Mouse (Mus musculus): ENCODE measurements around the gene Hoxb7. TPM values are rescaled to one million over a fixed set of nuclear protein-coding genes. Genes with fewer than 3 reads are reported as not detected.

Gene Hoxb7
- 0.42 TPM for polyA plus RNA-seq (2014; fragmentation: Illumina TruSeq; extraction: RNeasy Lipid Tissue Mini Kit (QIAGEN cat#74804); ENCODE audit: low read depth, low replicate concordance)

DNA sequence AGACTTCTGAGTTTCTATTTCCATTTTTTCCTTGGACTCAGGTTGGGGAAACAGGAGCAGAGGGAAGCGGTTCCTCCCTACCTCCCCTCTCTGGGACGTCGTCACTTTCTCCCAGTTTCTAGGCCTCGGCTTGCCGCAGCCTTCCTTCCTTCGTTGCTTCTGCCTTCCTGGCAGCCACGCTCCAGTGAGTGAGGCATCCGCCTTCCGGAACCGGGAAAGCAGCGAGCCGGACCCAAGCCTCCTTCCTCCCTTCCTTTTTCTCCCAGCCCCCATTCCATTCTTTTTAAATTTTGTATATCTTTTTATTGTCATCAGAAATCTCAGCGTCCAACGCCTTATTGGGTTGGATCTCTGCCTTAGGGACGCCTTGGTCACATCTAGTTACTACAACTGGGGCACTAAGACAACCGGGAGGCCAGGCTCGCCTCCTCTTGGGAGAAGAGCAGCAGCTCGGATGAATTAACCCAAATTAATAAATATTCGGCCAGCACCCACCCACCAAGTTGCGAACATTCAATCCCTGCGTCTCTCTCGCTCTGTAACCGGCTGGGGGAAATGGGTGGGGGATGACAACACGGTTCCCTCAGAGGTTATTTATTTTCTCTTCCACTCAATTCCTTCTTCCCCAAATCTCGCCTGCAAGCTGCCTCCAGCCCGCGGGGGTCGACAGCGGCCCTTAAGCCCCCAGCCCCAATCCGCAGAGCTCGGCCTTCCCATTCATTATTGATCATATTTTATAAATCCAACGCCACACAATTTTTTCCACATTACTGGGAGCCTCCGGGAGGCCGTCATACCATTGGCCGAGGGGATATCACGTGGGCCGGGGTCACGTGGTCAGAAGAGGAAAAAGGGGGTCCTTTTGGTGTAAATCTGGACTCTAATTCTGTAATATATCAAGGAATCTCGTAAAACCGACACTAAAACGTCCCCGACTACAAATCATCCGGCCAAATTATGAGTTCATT lies at the start of gene Hoxb7:
TSS of gene Hoxb7 (plus strand) at position 853 of the 968 bp plus-strand sequence.

DNA sequence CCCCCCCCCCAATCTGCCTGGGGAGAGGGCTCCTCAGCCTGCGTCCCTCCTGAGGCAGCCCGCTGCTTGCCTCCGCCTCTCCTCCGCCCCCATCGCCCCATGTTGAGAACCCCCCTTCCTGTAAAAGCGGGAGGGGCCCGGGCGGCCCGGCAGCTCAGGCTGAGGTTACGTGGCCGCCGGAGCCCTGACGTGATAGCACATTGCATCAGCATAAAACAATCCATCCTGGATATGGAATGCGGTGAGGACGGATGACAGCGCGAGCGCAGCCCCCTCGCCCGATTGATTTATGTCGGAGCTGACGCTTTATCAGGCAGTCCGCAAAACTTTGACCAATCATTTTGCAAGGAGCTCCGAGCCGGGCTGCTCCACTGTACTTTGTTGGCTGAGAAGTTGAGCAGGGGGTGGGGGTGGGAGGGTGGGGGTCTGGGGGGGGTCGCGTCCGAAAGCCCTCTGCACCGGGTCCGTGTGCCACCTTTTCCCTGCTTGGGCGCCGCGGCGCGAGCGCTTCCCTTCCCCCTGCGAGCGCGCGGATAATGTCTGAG lies 15.4 kb upstream of the Hoxb7 start, which contains the start of gene Hoxb9:
TSS of gene Hoxb9 (plus strand) at position 462 of the 545 bp plus-strand sequence.

DNA sequence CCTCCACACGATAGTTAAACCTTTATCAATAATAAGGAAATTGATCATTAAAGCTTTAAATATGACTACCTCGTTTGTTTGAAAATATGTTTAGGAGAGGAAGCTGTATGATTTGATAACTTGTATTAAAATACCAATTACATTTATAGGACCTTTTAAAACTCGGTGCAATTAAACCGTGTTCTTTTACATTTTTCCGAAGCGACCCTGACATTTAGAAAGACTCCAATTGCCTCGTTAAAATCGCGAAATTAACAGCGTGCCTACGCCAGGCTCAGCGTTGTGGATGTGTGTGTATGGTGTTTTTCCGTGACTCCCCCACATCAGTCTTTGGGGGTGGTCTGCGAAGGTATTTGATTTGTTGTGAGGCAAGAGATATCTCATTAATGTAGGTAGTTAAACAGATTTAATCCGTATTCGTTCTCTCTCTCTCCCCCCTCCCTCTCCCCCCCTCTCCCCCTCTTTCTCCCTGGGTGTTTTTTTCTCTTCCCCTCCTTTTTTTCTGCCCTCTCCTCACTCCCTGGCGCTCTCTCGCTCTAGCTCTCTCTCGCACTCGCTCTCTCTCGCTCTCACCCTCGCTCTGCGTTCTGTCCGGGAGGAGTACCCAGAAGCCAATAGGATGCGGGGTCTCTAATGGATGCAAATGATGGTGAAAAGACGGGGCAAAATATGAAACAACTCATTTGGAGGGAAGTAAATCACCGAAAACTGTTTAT lies 4.4 kb upstream of the Hoxb7 start, which contains the start of gene Hoxb8:
TSS of gene Hoxb8 (plus strand) at position 51 of the 716 bp plus-strand sequence.

DNA sequence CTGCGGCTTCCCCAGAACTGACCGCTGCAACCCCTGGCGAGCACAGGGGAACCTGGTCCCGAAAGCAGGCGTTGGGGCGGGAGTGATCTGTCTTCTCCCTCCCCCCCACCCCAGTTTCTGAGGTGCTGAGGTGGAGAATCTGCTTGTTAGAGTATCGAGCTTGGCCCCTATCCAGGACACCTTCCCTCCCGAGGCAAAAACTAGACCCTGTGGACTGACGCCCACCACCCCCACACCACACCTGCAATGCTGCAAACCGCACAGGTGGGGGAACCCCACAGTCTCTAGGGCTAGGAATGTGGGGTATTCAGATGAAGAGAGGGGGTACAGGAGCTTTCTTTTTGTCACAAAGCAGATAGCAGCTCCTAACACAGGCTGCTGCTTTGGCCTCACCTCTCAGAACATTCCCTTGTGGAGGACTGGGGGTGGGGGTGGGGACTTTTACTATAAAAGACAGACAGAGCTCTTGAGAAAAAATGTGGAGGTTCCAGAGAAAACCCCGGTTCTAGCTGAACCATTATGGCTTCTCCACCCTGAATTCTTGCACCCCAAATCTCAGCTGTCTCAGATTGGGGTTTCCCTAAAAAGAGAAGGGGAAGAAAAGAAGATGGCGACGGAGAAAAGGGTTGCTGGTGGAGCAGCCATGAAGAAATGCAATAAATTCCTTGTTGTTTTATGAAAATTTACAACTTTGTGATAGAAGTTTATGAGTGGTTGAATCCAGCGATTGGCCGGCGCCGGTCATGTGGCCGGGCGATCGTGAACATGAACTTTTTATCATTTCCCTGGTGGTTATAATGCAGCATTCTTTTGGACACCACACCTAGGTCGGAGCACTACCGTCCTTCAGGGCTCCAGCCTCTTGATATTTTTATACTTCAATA lies 5.5 kb downstream of the Hoxb7 start, which contains the start of gene Hoxb6:
TSS of gene Hoxb6 (plus strand) at position 796 of the 884 bp plus-strand sequence.

DNA sequence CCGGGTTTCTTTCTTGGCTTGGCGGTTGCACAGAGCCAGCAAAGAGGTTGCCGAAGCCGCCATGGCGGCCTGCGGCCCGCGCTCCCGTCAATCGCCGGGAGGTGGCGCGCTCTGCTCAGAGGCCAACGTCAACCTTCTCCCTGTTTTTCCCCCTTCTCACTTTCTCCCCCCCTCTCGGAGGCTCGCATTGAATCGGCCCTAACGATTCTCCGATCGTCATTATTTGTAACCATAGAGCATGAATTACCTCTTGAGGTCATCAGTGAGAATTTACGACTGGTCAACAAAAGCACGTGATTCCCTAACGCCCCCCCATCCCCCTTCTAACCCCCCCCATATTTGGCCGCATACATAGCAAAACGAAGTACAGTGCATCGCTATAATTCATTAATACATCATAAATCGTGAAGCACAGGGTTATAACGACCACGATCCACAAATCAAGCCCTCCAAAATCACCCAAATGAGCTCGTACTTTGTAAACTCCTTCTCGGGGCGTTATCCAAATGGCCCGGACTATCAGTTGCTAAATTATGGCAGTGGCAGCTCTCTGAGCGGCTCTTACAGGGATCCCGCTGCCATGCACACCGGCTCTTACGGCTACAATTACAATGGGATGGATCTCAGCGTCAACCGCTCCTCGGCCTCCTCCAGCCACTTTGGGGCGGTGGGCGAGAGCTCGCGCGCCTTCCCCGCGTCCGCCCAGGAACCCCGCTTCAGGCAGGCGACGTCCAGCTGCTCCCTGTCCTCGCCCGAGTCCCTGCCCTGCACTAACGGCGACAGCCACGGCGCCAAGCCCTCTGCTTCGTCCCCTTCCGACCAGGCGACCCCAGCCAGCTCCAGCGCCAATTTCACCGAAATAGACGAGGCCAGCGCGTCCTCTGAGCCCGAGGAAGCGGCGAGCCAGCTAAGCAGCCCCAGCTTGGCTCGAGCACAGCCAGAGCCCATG lies 17.0 kb downstream of the Hoxb7 start, which contains the start of gene Hoxb5:
TSS of gene Hoxb5 (plus strand) at position 186 of the 949 bp plus-strand sequence.

DNA sequence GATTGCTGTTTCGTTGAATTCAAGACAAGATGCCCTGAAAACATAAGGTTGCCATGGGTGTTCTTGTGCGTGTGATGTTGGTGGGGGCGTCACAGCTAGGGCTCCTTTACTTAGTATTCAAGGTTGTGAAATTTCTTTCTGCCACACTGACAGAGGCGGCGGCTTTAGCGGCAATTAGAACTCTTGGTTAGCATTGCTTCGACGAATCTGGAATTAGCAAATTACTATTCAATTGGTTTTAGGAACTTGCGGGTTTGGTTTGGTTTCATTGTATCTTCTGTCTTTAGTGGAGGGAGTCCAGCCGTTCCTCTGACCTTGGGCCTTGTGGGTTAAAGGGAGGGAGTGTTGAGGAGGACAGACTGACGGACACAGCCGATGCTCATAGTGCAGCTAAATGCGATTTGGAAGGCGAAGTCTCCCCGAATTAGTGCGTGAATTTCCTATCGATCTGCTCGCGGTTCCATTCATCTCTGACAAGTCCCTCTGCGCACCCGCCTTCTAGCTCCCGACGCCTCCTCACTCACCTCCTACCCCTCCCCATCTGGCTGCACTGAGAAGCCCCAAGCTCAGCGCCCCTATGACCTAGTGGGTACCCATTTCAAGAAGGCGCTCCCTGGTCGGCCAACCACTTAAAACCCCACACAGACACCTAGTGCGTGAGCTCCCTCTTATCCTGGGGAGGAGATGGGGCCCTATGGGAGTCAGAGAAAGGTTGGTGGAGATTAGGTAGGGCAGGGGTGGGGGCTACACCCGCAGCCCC lies 31.4 kb downstream of the Hoxb7 start, which contains the start of gene Hoxb4:
TSS of gene Hoxb4 (plus strand) at position 660 of the 760 bp plus-strand sequence.

DNA sequence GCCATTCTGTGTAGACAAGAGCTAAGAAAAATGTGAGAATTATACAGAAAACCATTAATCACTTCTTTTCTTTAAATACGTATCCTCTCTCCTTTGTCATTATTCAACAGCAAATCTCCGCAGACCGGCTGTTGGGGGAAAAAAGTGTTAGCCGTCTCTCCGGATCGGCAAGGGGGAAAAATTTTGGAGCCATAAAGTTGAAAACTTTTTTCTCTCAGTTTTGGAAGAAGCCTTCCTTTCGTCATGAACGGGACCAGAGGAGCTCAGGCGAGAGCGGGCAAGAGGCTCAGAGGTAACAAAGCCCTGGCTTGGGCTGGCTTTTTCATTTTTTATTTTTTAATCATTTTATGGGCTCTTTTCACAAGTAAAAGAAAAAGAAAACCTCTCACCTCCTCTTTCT lies 36.7 kb downstream of the Hoxb7 start, which contains the start of gene Hoxb3:
TSS of gene Hoxb3 (plus strand) at position 173 of the 400 bp plus-strand sequence.

Other genes starting within 250 kb of the Hoxb7 start
- gene Ube2z, start 221.2 kb upstream of the Hoxb7 start, polyA plus RNA-seq (2014; fragmentation: Illumina TruSeq; extraction: RNeasy Lipid Tissue Mini Kit (QIAGEN cat#74804); ENCODE audit: low read depth, low replicate concordance) = 15.9 TPM
- 29.6 TPM for gene Atp5g1, start 211.0 kb upstream of the Hoxb7 start, polyA plus RNA-seq (2014; fragmentation: Illumina TruSeq; extraction: RNeasy Lipid Tissue Mini Kit (QIAGEN cat#74804); ENCODE audit: low read depth, low replicate concordance)
- gene Calcoco2, start 174.7 kb upstream of the Hoxb7 start, polyA plus RNA-seq (2014; fragmentation: Illumina TruSeq; extraction: RNeasy Lipid Tissue Mini Kit (QIAGEN cat#74804); ENCODE audit: low read depth, low replicate concordance) = not detected
- gene Ttll6, start 152.8 kb upstream of the Hoxb7 start, polyA plus RNA-seq (2014; fragmentation: Illumina TruSeq; extraction: RNeasy Lipid Tissue Mini Kit (QIAGEN cat#74804); ENCODE audit: low read depth, low replicate concordance) = not detected
- not detected for gene Hoxb13, start 92.3 kb upstream of the Hoxb7 start, polyA plus RNA-seq (2014; fragmentation: Illumina TruSeq; extraction: RNeasy Lipid Tissue Mini Kit (QIAGEN cat#74804); ENCODE audit: low read depth, low replicate concordance)
- not detected for gene Hoxb9, start 15.2 kb upstream of the Hoxb7 start, polyA plus RNA-seq (2014; fragmentation: Illumina TruSeq; extraction: RNeasy Lipid Tissue Mini Kit (QIAGEN cat#74804); ENCODE audit: low read depth, low replicate concordance)
- not detected for gene Hoxb8, start 4.7 kb upstream of the Hoxb7 start, polyA plus RNA-seq (2014; fragmentation: Illumina TruSeq; extraction: RNeasy Lipid Tissue Mini Kit (QIAGEN cat#74804); ENCODE audit: low read depth, low replicate concordance)
- gene Hoxb6, start 5.9 kb downstream of the Hoxb7 start, polyA plus RNA-seq (2014; fragmentation: Illumina TruSeq; extraction: RNeasy Lipid Tissue Mini Kit (QIAGEN cat#74804); ENCODE audit: low read depth, low replicate concordance) = not detected
- 0.21 TPM for gene Hoxb5, start 16.7 kb downstream of the Hoxb7 start, polyA plus RNA-seq (2014; fragmentation: Illumina TruSeq; extraction: RNeasy Lipid Tissue Mini Kit (QIAGEN cat#74804); ENCODE audit: low read depth, low replicate concordance)
- 0.58 TPM for gene Hoxb4, start 31.6 kb downstream of the Hoxb7 start, polyA plus RNA-seq (2014; fragmentation: Illumina TruSeq; extraction: RNeasy Lipid Tissue Mini Kit (QIAGEN cat#74804); ENCODE audit: low read depth, low replicate concordance)
- gene Hoxb3, start 36.7 kb downstream of the Hoxb7 start, polyA plus RNA-seq (2014; fragmentation: Illumina TruSeq; extraction: RNeasy Lipid Tissue Mini Kit (QIAGEN cat#74804); ENCODE audit: low read depth, low replicate concordance) = 0.45 TPM
- 0.72 TPM for gene Hoxb2, start 63.9 kb downstream of the Hoxb7 start, polyA plus RNA-seq (2014; fragmentation: Illumina TruSeq; extraction: RNeasy Lipid Tissue Mini Kit (QIAGEN cat#74804); ENCODE audit: low read depth, low replicate concordance)
- gene Hoxb1, start 79.1 kb downstream of the Hoxb7 start, polyA plus RNA-seq (2014; fragmentation: Illumina TruSeq; extraction: RNeasy Lipid Tissue Mini Kit (QIAGEN cat#74804); ENCODE audit: low read depth, low replicate concordance) = not detected
- gene Skap1, start 178.0 kb downstream of the Hoxb7 start, polyA plus RNA-seq (2014; fragmentation: Illumina TruSeq; extraction: RNeasy Lipid Tissue Mini Kit (QIAGEN cat#74804); ENCODE audit: low read depth, low replicate concordance) = 0.48 TPM

Data from liver, adult 10 weeks (tissue).